ENCODE assay signal across 19 mouse cellular contexts in genomic region chr19:57679455-57679854, GRCm38 (mm10).
"Had no signal": no experiment of that assay in that cellular context is flagged by ENCODE, and none has a peak within 500 bp of the region (broad histone marks: within the 10 kb centered on the region; RNA-seq: fewer than 3 reads in every experiment).

No protein-coding gene starts in this region.

- H3K4me2 ChIP-seq: lung, embryonic 15.5 days; midbrain, embryonic 12.5 days; neural tube, embryonic 13.5 days; neural tube, embryonic 15.5 days had no signal

- H3K27ac ChIP-seq: lung, embryonic 15.5 days; midbrain, embryonic 10.5 days; midbrain, embryonic 12.5 days; neural tube, embryonic 13.5 days; neural tube, embryonic 15.5 days had no signal

- H3K9me3 ChIP-seq: lung, embryonic 15.5 days; midbrain, embryonic 10.5 days; midbrain, embryonic 12.5 days; neural tube, embryonic 13.5 days; neural tube, embryonic 15.5 days had no signal

- H3K4me1 ChIP-seq: lung, embryonic 15.5 days; midbrain, embryonic 10.5 days; midbrain, embryonic 12.5 days; neural tube, embryonic 13.5 days; neural tube, embryonic 15.5 days had no signal

- H3K27me3 ChIP-seq: lung, embryonic 15.5 days; midbrain, embryonic 12.5 days; neural tube, embryonic 13.5 days; neural tube, embryonic 15.5 days had no signal

- ATAC-seq: midbrain, embryonic 16.5 days had no signal

- H3K9ac ChIP-seq: lung, embryonic 15.5 days; midbrain, embryonic 12.5 days; neural tube, embryonic 13.5 days; neural tube, embryonic 15.5 days had no signal

- H3K4me3 ChIP-seq: lung, embryonic 15.5 days; midbrain, embryonic 10.5 days; midbrain, embryonic 12.5 days; myocyte; neural tube, embryonic 13.5 days; neural tube, embryonic 15.5 days had no signal

- H3K36me3 ChIP-seq: lung, embryonic 15.5 days; midbrain, embryonic 12.5 days; neural tube, embryonic 15.5 days had no signal

- DNase-seq: lung, adult 2 months; lung, postnatal 10 days; lung, postnatal 4 days; midbrain, embryonic 14.5 days; retina, postnatal 1 day; right cerebral cortex, adult 18-20 months; right cerebral cortex, postnatal 25 days; right cerebral cortex, postnatal 4 days; spleen, adult 18-20 months; thymus, adult 2 months; thymus, postnatal 25 days; thymus, postnatal 4 days had no signal
